Mouse (Mus musculus) c-Kit-positive CD71-positive TER-119-positive erythroid progenitor cells, embryonic 14.5 days (primary cell): ENCODE data around the gene Abhd4.
"Not testable (repeated sequence)": the region's sequence is repeated elsewhere in the genome, so short reads cannot be mapped to it uniquely, and the experiment has no call there.

ENCODE experiments used
- DNase-seq: peaks from one replicate; pipeline ENCODE4 v3.0.0-alpha.2; 2013; ENCODE audit warnings: low spot score

Gene Abhd4

GRCm38 (mm10) chr14:54223315-54224063 lies 30.5 kb upstream of the Abhd4 start:
- DNase-seq: no peak

- DNase-seq: no peak
Observed at GRCm38 (mm10) chr14:54224064-54224417, 29.9 kb upstream of the Abhd4 start.

- DNase-seq: no peak
Observed at GRCm38 (mm10) chr14:54224484-54225467, 29.2 kb upstream of the Abhd4 start.

GRCm38 (mm10) chr14:54225725-54226124 lies 28.3 kb upstream of the Abhd4 start:
- DNase-seq: no peak

- peak; percentile 51 for DNase-seq
Observed at GRCm38 (mm10) chr14:54226911-54227811, 26.8 kb upstream of the Abhd4 start.

- peak; percentile 71 for DNase-seq
Observed at GRCm38 (mm10) chr14:54227911-54228451, 26.0 kb upstream of the Abhd4 start.

GRCm38 (mm10) chr14:54228501-54228900 lies 25.5 kb upstream of the Abhd4 start:
- no peak for DNase-seq

GRCm38 (mm10) chr14:54228933-54229713 lies 24.9 kb upstream of the Abhd4 start:
- no peak for DNase-seq

GRCm38 (mm10) chr14:54229849-54230248 lies 24.1 kb upstream of the Abhd4 start:
- DNase-seq: not testable (repeated sequence)

GRCm38 (mm10) chr14:54230638-54231150 lies 23.3 kb upstream of the Abhd4 start:
- no peak for DNase-seq

- DNase-seq: no peak
Observed at GRCm38 (mm10) chr14:54231176-54231956, 22.6 kb upstream of the Abhd4 start.

GRCm38 (mm10) chr14:54232143-54232542 lies 21.8 kb upstream of the Abhd4 start:
- no peak for DNase-seq

GRCm38 (mm10) chr14:54232811-54233558 lies 21.0 kb upstream of the Abhd4 start:
- DNase-seq: no peak

GRCm38 (mm10) chr14:54233559-54234143 lies 20.3 kb upstream of the Abhd4 start:
- no peak for DNase-seq

- no peak for DNase-seq
Observed at GRCm38 (mm10) chr14:54234231-54235040, 19.6 kb upstream of the Abhd4 start.

GRCm38 (mm10) chr14:54235825-54236540 lies 18.0 kb upstream of the Abhd4 start:
- no peak for DNase-seq

- no peak for DNase-seq
Observed at GRCm38 (mm10) chr14:54236881-54237280, 17.1 kb upstream of the Abhd4 start.
